Mouse (Mus musculus) testis, postnatal 14 days (tissue): ENCODE results near the gene Olfr921.

Experiments used
- DNase-seq: peaks from one replicate; pipeline ENCODE4 v3.0.0; 2021; ENCODE audit warnings: low spot score

Gene Olfr921

DNA sequence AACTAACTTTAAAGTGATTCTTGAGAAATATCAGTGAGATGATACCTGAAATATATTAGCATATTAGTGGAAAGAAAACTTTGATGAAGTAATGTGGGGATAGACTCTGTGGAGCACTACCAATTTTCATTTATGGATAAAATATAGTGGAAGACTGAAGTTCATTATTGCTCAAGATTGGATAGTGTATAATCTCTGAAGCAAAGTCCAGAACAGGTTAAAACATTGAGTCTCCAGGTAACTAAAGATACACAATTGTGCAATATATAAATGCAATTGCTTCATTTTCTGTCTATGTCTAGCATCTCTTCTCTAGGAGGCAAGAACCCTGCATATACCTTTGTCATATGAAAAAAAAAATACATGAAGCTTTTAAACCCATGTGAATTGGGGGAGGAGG lies at the start of gene Olfr921:
TSS of gene Olfr921 (plus strand) at position 301 of the 400 bp plus-strand sequence.
- DNase-seq: no peak

- no peak for DNase-seq
Measured at GRCm38 (mm10) chr9:38724044-38724443, 48.8 kb upstream of the Olfr921 start.

GRCm38 (mm10) chr9:38728218-38728617 lies 44.6 kb upstream of the Olfr921 start:
- no peak for DNase-seq

- no peak for DNase-seq
Measured at GRCm38 (mm10) chr9:38741408-38741807, 31.5 kb upstream of the Olfr921 start.

GRCm38 (mm10) chr9:38744619-38745315 lies 28.1 kb upstream of the Olfr921 start:
- no peak for DNase-seq

DNA sequence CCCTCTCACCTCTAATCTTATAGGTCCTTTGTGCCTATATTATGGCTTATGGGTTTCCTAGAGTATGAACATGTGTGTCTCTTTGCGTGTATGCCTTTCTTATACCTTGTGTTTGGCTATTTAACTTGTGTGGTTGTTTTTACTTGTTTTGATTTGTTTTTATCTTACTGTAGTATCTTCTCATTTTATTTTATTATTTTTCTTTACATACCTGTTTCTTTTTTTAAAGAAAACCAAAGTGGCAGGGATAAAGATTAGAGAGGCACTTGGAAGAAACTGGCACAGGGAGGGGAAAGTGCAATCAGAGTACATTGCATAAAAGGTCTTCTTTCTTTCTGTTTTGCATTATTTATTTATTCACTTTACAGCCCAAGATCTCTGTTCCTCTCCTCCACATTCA lies 20.9 kb upstream of the Olfr921 start, which contains the start of gene Olfr920:
TSS of gene Olfr920 (plus strand) at position 301 of the 400 bp plus-strand sequence.
- DNase-seq: no peak

- DNase-seq: no peak
Measured at GRCm38 (mm10) chr9:38792689-38793088, 19.8 kb downstream of the Olfr921 start.

GRCm38 (mm10) chr9:38805696-38806095 lies 32.8 kb downstream of the Olfr921 start:
- no peak for DNase-seq

DNA sequence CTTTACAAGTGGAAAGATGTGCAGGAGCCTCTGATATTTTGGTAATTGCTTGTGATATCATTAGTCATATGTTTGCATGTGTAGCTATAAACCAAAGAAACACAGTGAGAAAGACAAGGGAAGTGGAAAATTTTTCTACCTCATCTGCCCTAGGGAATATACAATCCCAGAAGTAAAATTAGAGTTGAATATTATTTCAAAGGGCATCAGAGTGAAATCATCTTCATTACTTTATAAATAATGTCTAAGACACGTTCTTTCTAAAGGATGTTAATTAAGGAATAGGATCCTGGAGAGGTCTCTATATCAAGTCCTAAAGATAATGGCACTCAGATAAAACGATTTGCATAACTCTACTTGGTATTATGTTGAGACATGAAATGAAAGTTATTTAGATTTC lies 41.4 kb downstream of the Olfr921 start, which contains the start of gene Olfr922:
TSS of gene Olfr922 (plus strand) at position 301 of the 400 bp plus-strand sequence.
- no peak for DNase-seq

DNA sequence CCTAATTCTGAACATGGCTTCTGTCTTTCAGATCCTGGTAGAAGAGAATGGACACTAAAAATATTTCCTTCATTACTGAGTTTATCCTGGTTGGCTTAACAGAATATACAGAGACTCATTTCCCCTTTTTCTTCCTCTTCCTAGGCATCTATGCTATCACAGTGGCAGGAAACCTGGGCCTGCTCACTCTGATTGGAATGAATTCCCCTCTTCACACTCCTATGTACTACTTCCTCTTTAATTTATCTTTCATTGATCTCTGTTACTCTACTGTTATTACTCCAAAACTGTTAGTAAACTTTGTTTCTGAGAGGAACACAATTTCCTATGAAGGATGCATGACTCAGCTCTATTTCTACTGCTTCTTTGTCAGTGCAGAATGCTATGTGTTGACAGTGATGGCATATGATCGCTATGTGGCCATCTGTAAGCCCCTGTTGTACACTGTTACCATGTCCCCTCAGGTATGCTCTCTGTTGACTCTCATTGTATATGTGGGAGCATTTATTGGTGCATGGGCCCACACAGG lies 42.7 kb downstream of the Olfr921 start:
- no peak for DNase-seq

- no peak for DNase-seq
Measured at GRCm38 (mm10) chr9:38826245-38826644, 53.4 kb downstream of the Olfr921 start, which contains the start of gene Olfr923. TSS of gene Olfr923 (plus strand) at chr9:38826545.
